Mouse (Mus musculus): ENCODE measurements at regions not wholly inside any gene's neighbourhood (a gene's known extent, or its start where the extent isn't known, plus 50 kb on each side); places are given as distances from the start of the nearest gene placed in this dataset.
A peak's percentile ranks its signal among the peaks of the same experiment; 100 is the strongest.
"Not testable (repeated sequence)": the region's sequence is repeated elsewhere in the genome, so short reads cannot be mapped to it uniquely, and the experiment has no call there.

- no peak for DNase-seq (ENCODE audit: low spot score)
Measured at GRCm38 (mm10) chr7:95955119-95955518, 215.9 kb upstream of the Tenm4 start.

- DNase-seq (ENCODE audit: low spot score): no peak
Measured at GRCm38 (mm10) chr7:95959068-95959467, 212.0 kb upstream of the Tenm4 start.

- DNase-seq (ENCODE audit: low spot score): no peak
Measured at GRCm38 (mm10) chr7:95971863-95972262, 199.2 kb upstream of the Tenm4 start.

- peak; percentile 9 for DNase-seq (ENCODE audit: low spot score)
Measured at GRCm38 (mm10) chr7:95974085-95974484, 197.0 kb upstream of the Tenm4 start.

GRCm38 (mm10) chr7:95991250-95992032 is 179.6 kb upstream of the Tenm4 start:
- DNase-seq (ENCODE audit: low spot score): no peak

GRCm38 (mm10) chr7:95992033-95992516 is 179.0 kb upstream of the Tenm4 start:
- DNase-seq (ENCODE audit: low spot score): no peak

GRCm38 (mm10) chr7:95992521-95992920 is 178.5 kb upstream of the Tenm4 start:
- DNase-seq (ENCODE audit: low spot score): no peak

GRCm38 (mm10) chr7:95997190-95997589 is 173.9 kb upstream of the Tenm4 start:
- DNase-seq (ENCODE audit: low spot score): no peak

- DNase-seq (ENCODE audit: low spot score): no peak
Measured at GRCm38 (mm10) chr7:95999189-95999588, 171.9 kb upstream of the Tenm4 start.

GRCm38 (mm10) chr7:96002401-96002800 is 168.6 kb upstream of the Tenm4 start:
- DNase-seq (ENCODE audit: low spot score): no peak

- DNase-seq (ENCODE audit: low spot score): no peak
Measured at GRCm38 (mm10) chr7:96006299-96006698, 164.7 kb upstream of the Tenm4 start.

- no peak for DNase-seq (ENCODE audit: low spot score)
Measured at GRCm38 (mm10) chr7:96013008-96013407, 158.0 kb upstream of the Tenm4 start.

GRCm38 (mm10) chr7:96017112-96017884 is 153.7 kb upstream of the Tenm4 start:
- DNase-seq (ENCODE audit: low spot score): no peak

GRCm38 (mm10) chr7:96024048-96024447 is 147.0 kb upstream of the Tenm4 start:
- no peak for DNase-seq (ENCODE audit: low spot score)

- DNase-seq (ENCODE audit: low spot score): no peak
Measured at GRCm38 (mm10) chr7:96026781-96027418, 144.1 kb upstream of the Tenm4 start.

- DNase-seq (ENCODE audit: low spot score): no peak
Measured at GRCm38 (mm10) chr7:96033636-96034035, 137.4 kb upstream of the Tenm4 start.

GRCm38 (mm10) chr7:96035456-96035855 is 135.6 kb upstream of the Tenm4 start:
- DNase-seq (ENCODE audit: low spot score): no peak

GRCm38 (mm10) chr7:96039628-96040027 is 131.4 kb upstream of the Tenm4 start:
- no peak for DNase-seq (ENCODE audit: low spot score)

GRCm38 (mm10) chr7:96041806-96042205 is 129.2 kb upstream of the Tenm4 start:
- no peak for DNase-seq (ENCODE audit: low spot score)

GRCm38 (mm10) chr7:96051631-96052030 is 119.4 kb upstream of the Tenm4 start:
- no peak for DNase-seq (ENCODE audit: low spot score)

GRCm38 (mm10) chr7:96061599-96061998 is 109.4 kb upstream of the Tenm4 start:
- not testable (repeated sequence) for DNase-seq (ENCODE audit: low spot score)

- DNase-seq (ENCODE audit: low spot score): no peak
Measured at GRCm38 (mm10) chr7:96078511-96078910, 92.5 kb upstream of the Tenm4 start.

GRCm38 (mm10) chr7:96081676-96082075 is 89.4 kb upstream of the Tenm4 start:
- no peak for DNase-seq (ENCODE audit: low spot score)

Measured in lung, postnatal 25 days (tissue).